Mouse (Mus musculus) forebrain, embryonic 16.5 days (tissue): ENCODE results near the gene Emilin1. TPM values are rescaled to one million over a fixed set of nuclear protein-coding genes. Genes with fewer than 3 reads are reported as not detected.
"Not testable (repeated sequence)": the region's sequence is repeated elsewhere in the genome, so short reads cannot be mapped to it uniquely, and the experiment has no call there.

Experiments used
- ATAC-seq: fragments of 200-750 bp; cut with Nextera tagmentation; 2 replicates; pipeline ENCODE4 v1.8.0; 2017; ENCODE audit warnings: mild to moderate bottlenecking, moderate library complexity
- H3K27ac ChIP-seq: fragments of 300-500 bp; sonication (generic); 2 replicates; pipeline ENCODE4 v1.5.1; 2014; ENCODE audit warnings: low read length, control low read depth
- H3K27me3 ChIP-seq: fragments of 300-500 bp; sonication (generic); replicated peaks from 2 replicates; pipeline ENCODE4 v1.6.1; 2014; ENCODE audit warnings: low read length; ENCODE audit not compliant: control insufficient read depth, insufficient read depth
- H3K36me3 ChIP-seq: fragments of 300-500 bp; sonication (generic); 2 replicates; pipeline ENCODE4 v1.6.1; 2014; ENCODE audit not compliant: control insufficient read depth, insufficient read depth
- H3K4me1 ChIP-seq: fragments of 300-500 bp; sonication (generic); replicated peaks from 2 replicates; pipeline ENCODE4 v1.6.1; 2014; ENCODE audit warnings: low read length; ENCODE audit not compliant: control insufficient read depth, insufficient read depth
- H3K4me2 ChIP-seq: fragments of 300-500 bp; sonication (generic); 2 replicates; pipeline ENCODE4 v1.6.1; 2014; ENCODE audit warnings: mild to moderate bottlenecking, low read length, control low read depth
- H3K4me3 ChIP-seq: fragments of 300-500 bp; sonication (generic); replicated peaks from 2 replicates; pipeline ENCODE4 v1.5.1; 2014; ENCODE audit warnings: mild to moderate bottlenecking, low read length, control low read depth
- H3K9ac ChIP-seq: fragments of 300-500 bp; sonication (generic); replicated peaks from 2 replicates; pipeline ENCODE4 v1.6.1; 2014; ENCODE audit warnings: low read depth, low read length, control low read depth
- H3K9me3 ChIP-seq: fragments of 300-500 bp; sonication (generic); 2 replicates; pipeline ENCODE4 v1.6.1; 2016; ENCODE audit warnings: low read length; ENCODE audit not compliant: control insufficient read depth
- WGBS: fragments of 180-500 bp; shearing (Covaris S2); extraction: QIAGEN DNeasy Blood & Tissue Kit; methylation state at CpG from one replicate; pipeline ENCODE4 v1.1.7; 2014; 5-methylcytosine and 5-hydroxymethylcytosine counted together
- polyA plus RNA-seq: library from polyadenylated mRNA; unstranded; fragments of >200 nt; fragmentation: Nextera tagmentation; extraction: Ambion mirVana; gene quantifications from 2 replicates; pipeline ENCODE4 v1.2.1, GENCODE M21; 2015

Gene Emilin1
- polyA plus RNA-seq, 1 experiment from 2014 or later, result 13.5 TPM

- 93% methylated on average over 7 of the region's 7 CpGs for WGBS
- H3K27me3 ChIP-seq, result no peaks in the 10 kb centered on the region
- peaks cover 35% of the 10 kb centered on the region for H3K36me3 ChIP-seq
- H3K4me1 ChIP-seq, result peaks cover 16% of the 10 kb centered on the region
- no peak overlapping the region for H3K4me2 ChIP-seq
- no peak for ATAC-seq
- no peak overlapping the region for H3K27ac ChIP-seq
- no peak overlapping the region for H3K4me3 ChIP-seq
- no peaks in the 10 kb centered on the region for H3K9me3 ChIP-seq
- no peak overlapping the region for H3K9ac ChIP-seq
Observed at GRCm38 (mm10) chr5:30874365-30874764, 38.8 kb upstream of the Emilin1 start.

- no peak overlapping the region for H3K9ac ChIP-seq
- H3K4me2 ChIP-seq, result no peak overlapping the region
- peak; percentile 52 for ATAC-seq
- 43% methylated on average over 6 of the region's 6 CpGs for WGBS
- H3K4me3 ChIP-seq, result no peak overlapping the region
- H3K27me3 ChIP-seq, result no peaks in the 10 kb centered on the region
- peaks cover 28% of the 10 kb centered on the region for H3K36me3 ChIP-seq
- H3K9me3 ChIP-seq, result no peaks in the 10 kb centered on the region
- H3K4me1 ChIP-seq, result peaks cover 7% of the 10 kb centered on the region; the same call in 1 of the 2 replicates
- peak overlapping the region; percentile 56 for H3K27ac ChIP-seq
Observed at GRCm38 (mm10) chr5:30878616-30879015, 34.6 kb upstream of the Emilin1 start.

- no peaks in the 10 kb centered on the region for H3K9me3 ChIP-seq
- peak; percentile 68 for ATAC-seq
- H3K27me3 ChIP-seq, result no peaks in the 10 kb centered on the region
- WGBS, result 73% methylated on average over 5 of the region's 5 CpGs
- no peak overlapping the region for H3K9ac ChIP-seq
- H3K4me3 ChIP-seq, result no peak overlapping the region
- H3K4me2 ChIP-seq, result no peak overlapping the region
- H3K4me1 ChIP-seq, result peaks cover 7% of the 10 kb centered on the region; the same call in 1 of the 2 replicates
- peaks cover 21% of the 10 kb centered on the region for H3K36me3 ChIP-seq
- peak overlapping the region; percentile 56 for H3K27ac ChIP-seq
Observed at GRCm38 (mm10) chr5:30879347-30879943, 33.8 kb upstream of the Emilin1 start.

- H3K9ac ChIP-seq, H3K27ac ChIP-seq, ATAC-seq, H3K4me2 ChIP-seq, H3K36me3 ChIP-seq, H3K27me3 ChIP-seq, H3K4me3 ChIP-seq, H3K9me3 ChIP-seq: not testable (repeated sequence)
- WGBS, result 94% methylated on average over 4 of the region's 4 CpGs
- peaks cover 11% of the 10 kb centered on the region; the same call in 1 of the 2 replicates for H3K4me1 ChIP-seq
Observed at GRCm38 (mm10) chr5:30881839-30882238, 31.4 kb upstream of the Emilin1 start.

GRCm38 (mm10) chr5:30886209-30886608 lies 27.0 kb upstream of the Emilin1 start:
- 33% methylated on average over 4 of the region's 4 CpGs for WGBS
- no peak overlapping the region; the same call in 1 of the 2 replicates for H3K4me3 ChIP-seq
- ATAC-seq, result no peak

GRCm38 (mm10) chr5:30886731-30887130 lies 26.5 kb upstream of the Emilin1 start:
- Histone ChIP-seq H3K4me3 (peak overlapping the region; percentile 58), H3K9ac (peak overlapping the region; percentile 89), H3K27ac (peak overlapping the region; percentile 99), H3K4me1 (peaks cover 18% of the 10 kb centered on the region), H3K27me3 (no peaks in the 10 kb centered on the region), H3K4me2 (peak overlapping the region; percentile 72), H3K36me3 (peaks cover 4% of the 10 kb centered on the region; the same call in 1 of the 2 replicates), H3K9me3 (no peaks in the 10 kb centered on the region)
- 22% methylated on average over 5 of the region's 5 CpGs for WGBS
- no peak for ATAC-seq

More at GRCm38 (mm10) chr5:30886209-30886608, 27.0 kb upstream of the Emilin1 start:
- H3K36me3 ChIP-seq, result no peaks in the 10 kb centered on the region; the same call in 1 of the 2 replicates
- H3K4me1 ChIP-seq, result peaks cover 18% of the 10 kb centered on the region
- H3K9ac ChIP-seq, result no peak overlapping the region
- no peak overlapping the region for H3K27ac ChIP-seq
- H3K27me3 ChIP-seq, result no peaks in the 10 kb centered on the region
- peak overlapping the region; percentile 72 for H3K4me2 ChIP-seq
- H3K9me3 ChIP-seq, result no peaks in the 10 kb centered on the region

GRCm38 (mm10) chr5:30887331-30887761 lies 25.9 kb upstream of the Emilin1 start:
- 0% methylated on average over 19 of the region's 19 CpGs for WGBS
- peak; percentile 31 for ATAC-seq
- no peaks in the 10 kb centered on the region for H3K27me3 ChIP-seq

GRCm38 (mm10) chr5:30887858-30888336 lies 25.3 kb upstream of the Emilin1 start:
- WGBS, result under 1% methylated on average over 28 of the region's 28 CpGs
- Histone ChIP-seq H3K4me2 (peak overlapping the region; percentile 72), H3K4me3 (peak overlapping the region; percentile 58), H3K4me1 (peaks cover 18% of the 10 kb centered on the region), H3K27ac (peak overlapping the region; percentile 99), H3K36me3 (peaks cover 16% of the 10 kb centered on the region), H3K9ac (peak overlapping the region; percentile 89), H3K9me3 (no peaks in the 10 kb centered on the region), H3K27me3 (no peaks in the 10 kb centered on the region)
- ATAC-seq, result peak; percentile 85

More at GRCm38 (mm10) chr5:30887331-30887761, 25.9 kb upstream of the Emilin1 start:
- peak overlapping the region; percentile 89 for H3K9ac ChIP-seq
- H3K36me3 ChIP-seq, result peaks cover 10% of the 10 kb centered on the region
- H3K4me3 ChIP-seq, result peak overlapping the region; percentile 58
- H3K4me2 ChIP-seq, result peak overlapping the region; percentile 72
- H3K9me3 ChIP-seq, result no peaks in the 10 kb centered on the region
- peaks cover 18% of the 10 kb centered on the region for H3K4me1 ChIP-seq
- H3K27ac ChIP-seq, result peak overlapping the region; percentile 99

- peak; percentile 91 for ATAC-seq
Observed at GRCm38 (mm10) chr5:30888337-30889087, 24.7 kb upstream of the Emilin1 start, which contains the start of gene Agbl5. Agbl5 (plus strand) TSS chr5:30888694.

More at GRCm38 (mm10) chr5:30888337-30889087, 24.7 kb upstream of the Emilin1 start, which contains the start of gene Agbl5:
- Histone ChIP-seq H3K27me3 (no peaks in the 10 kb centered on the region), H3K4me3 (peak within 1 kb of the TSS; percentile 58), H3K4me2 (peak within 1 kb of the TSS; percentile 72), H3K4me1 (peaks cover 18% of the 10 kb centered on the region), H3K36me3 (peaks cover 20% of the 10 kb centered on the region), H3K9me3 (no peaks in the 10 kb centered on the region), H3K9ac (peak within 1 kb of the TSS; percentile 89), H3K27ac (peak within 1 kb of the TSS; percentile 99)
- WGBS, result under 1% methylated on average over 42 of the region's 42 CpGs
